Mouse (Mus musculus) forebrain, embryonic 10.5 days (tissue): Measurements from ENCODE around the gene N4bp1. TPM values are rescaled to one million over a fixed set of nuclear protein-coding genes. Genes with fewer than 3 reads are reported as not detected.
A peak's percentile ranks its signal among the peaks of the same experiment; 100 is the strongest.

Source experiments
- DNase-seq: peaks from one replicate; pipeline ENCODE4 v3.0.0-alpha.2; 2017; ENCODE audit warnings: low spot score; ENCODE audit errors: extremely low spot score
- H3K27ac ChIP-seq: fragments of 300-500 bp; sonication (generic); 2 replicates; pipeline ENCODE4 v1.5.1; 2016; ENCODE audit warnings: mild to moderate bottlenecking
- H3K27me3 ChIP-seq: fragments of 300-500 bp; sonication (generic); 2 replicates; pipeline ENCODE4 v1.6.1; 2016; ENCODE audit warnings: mild to moderate bottlenecking; ENCODE audit not compliant: poor library complexity, severe bottlenecking
- H3K36me3 ChIP-seq: fragments of 300-500 bp; sonication (generic); replicated peaks from 2 replicates; pipeline ENCODE4 v1.6.1; 2016; ENCODE audit warnings: mild to moderate bottlenecking, moderate library complexity
- H3K4me1 ChIP-seq: fragments of 300-500 bp; sonication (generic); 2 replicates; pipeline ENCODE4 v1.6.1; 2016
- H3K4me3 ChIP-seq: fragments of 300-500 bp; sonication (generic); 2 replicates; pipeline ENCODE4 v1.5.1; 2016; ENCODE audit warnings: mild to moderate bottlenecking, moderate library complexity
- H3K9me3 ChIP-seq: fragments of 300-500 bp; sonication (generic); 2 replicates; pipeline ENCODE4 v1.6.1; 2016; ENCODE audit warnings: mild to moderate bottlenecking, moderate library complexity
- WGBS: fragments of 180-500 bp; shearing (Covaris S2); methylation state at CpG from one replicate; pipeline ENCODE4 v1.1.7; 2016; 5-methylcytosine and 5-hydroxymethylcytosine counted together
- polyA plus RNA-seq: library from polyadenylated mRNA; unstranded; fragments of >200 nt; fragmentation: Nextera tagmentation; extraction: Ambion mirVana; gene quantifications from 2 replicates; pipeline ENCODE4 v1.2.1, GENCODE M21; 2016

N4bp1 gene
- polyA plus RNA-seq, 1 experiment from 2014 or later: 10.6 TPM

DNA sequence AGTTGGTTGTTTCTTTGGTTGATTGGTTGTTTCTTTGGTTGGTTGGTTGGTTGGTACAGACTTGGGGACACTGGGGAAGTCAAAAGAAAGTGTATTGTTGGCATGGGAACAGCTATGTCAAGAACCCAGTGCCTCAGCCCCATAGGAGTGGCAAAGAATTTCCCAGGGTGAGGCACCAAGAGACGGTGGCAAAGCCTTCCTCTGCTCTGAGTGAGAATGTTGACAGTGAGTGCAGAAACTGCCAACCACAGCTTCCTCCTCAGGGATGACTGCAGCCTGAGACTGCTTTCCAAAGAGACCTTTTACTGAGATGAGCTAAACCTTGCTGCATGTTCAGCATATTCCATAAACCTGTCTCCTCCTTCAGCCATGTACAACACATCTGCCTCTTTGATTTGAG is 6.5 kb upstream of the N4bp1 start:
- Histone ChIP-seq H3K27ac (no peak overlapping the region), H3K4me3 (no peak overlapping the region), H3K27me3 (no peaks in the 10 kb centered on the region), H3K36me3 (no peaks in the 10 kb centered on the region), H3K4me1 (peaks cover 8% of the 10 kb centered on the region), H3K9me3 (no peaks in the 10 kb centered on the region)
- WGBS: 82% methylated on average over 1 of the region's 1 CpGs
- DNase-seq: no peak

GRCm38 (mm10) chr8:86888058-86888939 is 3.2 kb upstream of the N4bp1 start:
- peaks cover 16% of the 10 kb centered on the region for H3K4me1 ChIP-seq
- no peaks in the 10 kb centered on the region for H3K9me3 ChIP-seq
- DNase-seq: no peak
- no peaks in the 10 kb centered on the region for H3K27me3 ChIP-seq
- no peaks in the 10 kb centered on the region for H3K36me3 ChIP-seq
- WGBS: 77% methylated on average over 11 of the region's 11 CpGs
- H3K4me3 ChIP-seq: no peak overlapping the region
- no peak overlapping the region for H3K27ac ChIP-seq

- no peaks in the 10 kb centered on the region for H3K9me3 ChIP-seq
- H3K36me3 ChIP-seq: peaks cover 28% of the 10 kb centered on the region
- peak overlapping the region; percentile 94 for H3K4me3 ChIP-seq
- peaks cover 34% of the 10 kb centered on the region for H3K4me1 ChIP-seq
- no peak for DNase-seq
- peak overlapping the region; percentile 97 for H3K27ac ChIP-seq
- 2% methylated on average over 16 of the region's 16 CpGs for WGBS
- no peaks in the 10 kb centered on the region for H3K27me3 ChIP-seq
These were observed 991 bp downstream of the N4bp1 start for GRCm38 (mm10) chr8:86884067-86884466.

DNA sequence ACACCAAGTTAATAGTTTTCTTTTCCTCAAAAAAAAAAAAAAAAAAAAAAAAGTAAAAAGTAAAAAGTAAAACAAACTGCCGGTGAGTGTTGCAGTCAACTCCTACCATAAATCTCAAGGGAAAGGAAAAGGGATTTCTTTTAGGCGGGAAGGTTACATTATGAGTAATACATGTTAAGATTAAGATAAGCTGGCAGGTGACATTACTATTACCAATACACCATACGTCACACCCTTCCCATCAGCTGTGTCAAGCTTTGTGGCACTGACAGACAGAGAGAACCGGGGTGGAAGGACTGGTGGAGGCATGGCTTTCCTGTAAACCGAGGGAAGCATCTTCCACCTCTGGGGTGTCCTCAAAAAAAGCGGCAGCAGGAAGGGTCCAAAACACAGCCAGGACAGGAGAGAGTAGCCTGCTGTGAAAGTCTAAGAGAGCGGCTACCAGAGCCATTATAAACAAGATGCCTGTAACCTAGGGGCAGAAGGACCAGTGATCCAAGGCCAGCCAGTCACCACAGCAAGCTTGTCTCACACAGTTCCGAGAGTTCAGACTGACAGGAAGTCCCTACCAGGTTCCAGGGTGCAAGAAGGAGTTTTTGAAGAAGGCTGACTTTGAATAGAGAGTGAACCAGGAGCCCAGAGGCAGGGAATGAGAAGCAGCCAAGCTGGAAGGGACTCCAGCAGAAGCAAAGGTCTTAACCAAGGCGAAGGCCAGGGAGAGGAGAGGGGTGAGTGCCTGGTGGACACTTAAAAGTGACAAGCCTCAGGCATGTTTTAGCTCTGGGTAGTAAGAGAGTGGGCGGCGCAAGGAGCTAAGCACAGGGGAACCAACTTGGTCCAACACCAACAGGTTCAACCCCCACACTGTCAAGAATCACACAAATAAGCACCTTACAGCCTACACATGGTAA is 2.2 kb downstream of the N4bp1 start:
- DNase-seq: no peak
- H3K9me3 ChIP-seq: no peaks in the 10 kb centered on the region
- H3K36me3 ChIP-seq: peaks cover 36% of the 10 kb centered on the region
- WGBS: 81% methylated on average over 11 of the region's 11 CpGs
- H3K27ac ChIP-seq: no peak overlapping the region
- H3K27me3 ChIP-seq: no peaks in the 10 kb centered on the region
- H3K4me3 ChIP-seq: peak overlapping the region; percentile 94; the same call in 1 of the 2 replicates
- H3K4me1 ChIP-seq: peaks cover 29% of the 10 kb centered on the region

GRCm38 (mm10) chr8:86881951-86882350 is 3.1 kb downstream of the N4bp1 start:
- no peak overlapping the region for H3K4me3 ChIP-seq
- H3K27me3 ChIP-seq: no peaks in the 10 kb centered on the region
- H3K27ac ChIP-seq: no peak overlapping the region
- no peak for DNase-seq
- WGBS: 90% methylated on average over 9 of the region's 9 CpGs
- peaks cover 29% of the 10 kb centered on the region for H3K4me1 ChIP-seq
- peaks cover 37% of the 10 kb centered on the region for H3K36me3 ChIP-seq
- no peaks in the 10 kb centered on the region for H3K9me3 ChIP-seq

DNA sequence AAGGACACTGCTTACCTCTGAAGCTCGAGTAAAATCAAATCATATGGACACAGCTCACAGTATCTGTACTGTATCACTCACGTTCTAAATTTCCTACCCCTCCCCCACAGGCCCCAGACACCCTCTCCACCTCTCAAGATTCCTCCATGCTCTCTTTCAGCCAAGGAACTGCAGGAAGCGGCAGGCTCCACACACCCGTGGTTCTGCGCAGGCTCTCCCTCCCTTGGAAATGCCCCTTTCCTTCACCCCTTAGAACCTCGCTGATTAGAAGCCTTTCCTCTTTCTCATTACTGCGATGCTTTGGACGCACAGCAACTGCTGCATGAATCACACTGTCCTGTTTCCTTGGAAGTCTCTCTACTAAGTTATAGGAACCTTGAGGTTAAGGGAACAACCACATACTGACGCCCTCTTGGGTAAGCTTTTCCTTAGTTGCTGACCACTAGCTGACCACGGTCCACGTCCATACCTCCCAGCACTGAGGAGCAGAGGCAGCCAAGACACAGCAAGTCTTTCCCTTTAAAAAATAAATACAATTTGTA is 3.9 kb downstream of the N4bp1 start:
- DNase-seq: no peak

GRCm38 (mm10) chr8:86876831-86877230 is 8.2 kb downstream of the N4bp1 start:
- Histone ChIP-seq H3K27me3 (no peaks in the 10 kb centered on the region), H3K27ac (no peak overlapping the region), H3K36me3 (peaks cover 54% of the 10 kb centered on the region), H3K4me1 (peaks cover 15% of the 10 kb centered on the region), H3K9me3 (no peaks in the 10 kb centered on the region), H3K4me3 (no peak overlapping the region)
- no peak for DNase-seq
- 94% methylated on average over 2 of the region's 2 CpGs for WGBS

More for the DNA sequence above, 3.9 kb downstream of the N4bp1 start:
- H3K27ac ChIP-seq: no peak overlapping the region
- WGBS: 94% methylated on average over 11 of the region's 11 CpGs
- peaks cover 43% of the 10 kb centered on the region for H3K36me3 ChIP-seq
- H3K27me3 ChIP-seq: no peaks in the 10 kb centered on the region
- no peaks in the 10 kb centered on the region for H3K9me3 ChIP-seq
- H3K4me3 ChIP-seq: no peak overlapping the region
- peaks cover 29% of the 10 kb centered on the region for H3K4me1 ChIP-seq

DNA sequence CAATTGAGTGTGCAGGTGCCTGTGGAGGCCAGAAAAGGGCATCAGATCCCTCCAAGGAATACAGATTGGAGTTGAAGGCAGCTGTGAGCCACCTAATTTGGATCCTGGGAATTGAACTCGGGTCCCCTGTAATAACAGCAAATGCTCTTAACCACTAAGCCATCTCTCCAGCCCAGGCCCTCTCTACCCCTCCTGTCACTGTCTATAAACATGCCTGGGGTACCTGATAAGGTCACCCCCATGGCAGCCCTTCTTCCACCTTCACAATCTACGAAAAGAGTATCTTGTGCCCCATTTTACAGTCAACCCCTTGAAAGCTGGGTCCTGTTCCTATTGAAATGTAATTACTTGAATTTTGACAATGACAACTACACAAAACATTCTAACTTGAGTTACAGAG is 11.0 kb downstream of the N4bp1 start:
- peaks cover 35% of the 10 kb centered on the region for H3K36me3 ChIP-seq
- WGBS: 91% methylated on average over 2 of the region's 2 CpGs
- no peak overlapping the region for H3K27ac ChIP-seq
- H3K4me3 ChIP-seq: no peak overlapping the region
- 0 out of 2 replicates have a peak, but pooled peaks cover 6% of the 10 kb centered on the region for H3K4me1 ChIP-seq
- H3K27me3 ChIP-seq: no peaks in the 10 kb centered on the region
- H3K9me3 ChIP-seq: no peaks in the 10 kb centered on the region
- DNase-seq: no peak

DNA sequence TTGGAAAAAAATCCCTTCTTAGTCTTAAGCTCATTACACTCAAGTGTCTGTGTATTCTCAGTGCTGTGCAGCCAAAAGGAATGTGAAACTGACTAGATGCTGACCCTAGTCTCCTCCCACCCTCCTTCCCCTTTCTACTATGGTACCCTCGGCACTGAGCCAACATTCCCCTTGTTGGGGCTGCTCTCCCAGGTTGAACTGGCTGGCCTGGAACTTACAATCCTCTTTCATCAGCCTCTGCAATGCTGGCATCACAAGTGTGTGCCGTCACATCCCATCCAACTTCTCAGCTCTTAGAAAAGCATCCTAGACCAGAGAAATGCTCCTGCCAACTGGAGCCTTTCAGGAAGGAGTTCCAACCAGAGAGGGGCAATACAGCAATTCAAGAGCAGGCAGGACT is 11.9 kb downstream of the N4bp1 start:
- Histone ChIP-seq H3K4me3 (no peak overlapping the region), H3K4me1 (0 out of 2 replicates have a peak, but pooled peaks cover 6% of the 10 kb centered on the region), H3K9me3 (no peaks in the 10 kb centered on the region), H3K36me3 (peaks cover 27% of the 10 kb centered on the region), H3K27me3 (no peaks in the 10 kb centered on the region), H3K27ac (no peak overlapping the region)
- no peak for DNase-seq
- 85% methylated on average over 2 of the region's 2 CpGs for WGBS

GRCm38 (mm10) chr8:86872097-86872815 is 12.8 kb downstream of the N4bp1 start:
- 97% methylated on average over 11 of the region's 11 CpGs for WGBS
- H3K36me3 ChIP-seq: peaks cover 27% of the 10 kb centered on the region

DNA sequence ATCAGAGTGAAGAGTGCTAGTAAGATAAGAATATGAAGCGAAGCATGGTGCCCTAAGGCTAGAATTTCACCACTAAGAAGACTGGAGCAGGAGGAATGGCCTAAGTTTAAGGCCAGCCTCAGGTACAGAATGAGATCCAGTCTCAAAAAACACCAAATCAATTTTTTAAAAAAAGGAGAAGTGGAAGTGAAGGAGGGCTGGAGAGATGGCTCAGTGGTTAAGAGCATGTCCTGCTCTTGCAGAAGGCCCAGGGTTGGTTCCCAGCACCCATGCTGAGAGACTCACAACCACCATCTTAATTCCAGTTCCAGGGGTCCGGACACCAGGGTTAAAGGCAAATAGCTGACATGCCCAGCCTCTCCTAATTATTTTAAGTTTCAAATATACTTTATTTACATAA is 13.6 kb downstream of the N4bp1 start:
- Histone ChIP-seq H3K27me3 (no peaks in the 10 kb centered on the region), H3K4me1 (0 out of 2 replicates have a peak, but pooled peaks cover 6% of the 10 kb centered on the region), H3K4me3 (no peak overlapping the region), H3K9me3 (no peaks in the 10 kb centered on the region), H3K27ac (no peak overlapping the region), H3K36me3 (peaks cover 21% of the 10 kb centered on the region)
- 95% methylated on average over 2 of the region's 2 CpGs for WGBS
- DNase-seq: no peak

More at GRCm38 (mm10) chr8:86872097-86872815, 12.8 kb downstream of the N4bp1 start:
- H3K27me3 ChIP-seq: no peaks in the 10 kb centered on the region
- H3K9me3 ChIP-seq: no peaks in the 10 kb centered on the region
- H3K27ac ChIP-seq: no peak overlapping the region
- DNase-seq: no peak
- H3K4me3 ChIP-seq: no peak overlapping the region
- H3K4me1 ChIP-seq: 0 out of 2 replicates have a peak, but pooled peaks cover 6% of the 10 kb centered on the region

DNA sequence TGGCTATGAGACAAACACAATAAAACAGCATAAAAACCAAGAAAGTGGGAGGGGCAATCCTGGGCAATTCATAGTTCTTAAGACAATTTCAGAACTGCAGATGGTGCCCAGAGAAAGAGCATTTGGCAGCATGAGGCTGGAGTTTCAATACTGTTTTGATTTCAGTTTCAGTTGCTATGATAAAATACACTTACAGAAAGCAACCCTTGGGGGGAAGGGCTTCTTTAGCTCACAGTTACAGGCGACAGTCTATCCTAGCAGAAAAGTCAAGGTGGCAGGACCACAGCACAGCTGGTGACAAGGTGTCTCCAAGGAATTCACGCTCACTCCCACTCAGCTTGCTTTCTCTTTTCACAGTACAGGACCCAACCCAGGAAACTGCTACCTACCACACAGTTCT is 14.3 kb downstream of the N4bp1 start:
- H3K27me3 ChIP-seq: no peaks in the 10 kb centered on the region
- 90% methylated on average over 2 of the region's 2 CpGs for WGBS
- no peak overlapping the region for H3K4me3 ChIP-seq
- no peak overlapping the region for H3K27ac ChIP-seq
- no peak for DNase-seq
- peaks cover 20% of the 10 kb centered on the region for H3K36me3 ChIP-seq
- H3K9me3 ChIP-seq: no peaks in the 10 kb centered on the region
- H3K4me1 ChIP-seq: 0 out of 2 replicates have a peak, but pooled peaks cover 6% of the 10 kb centered on the region
